Mouse (Mus musculus) embryonic facial prominence, embryonic 14.5 days (tissue): ENCODE results near the gene Cacna1c. TPM values are rescaled to one million over a fixed set of nuclear protein-coding genes. Genes with fewer than 3 reads are reported as not detected.

Experiments used
- ATAC-seq: fragments of 200-750 bp; cut with Nextera tagmentation; 2 replicates; pipeline ENCODE4 v1.8.0; 2017; ENCODE audit warnings: low read depth, moderate number of reproducible peaks, moderate TSS enrichment
- DNase-seq: peaks from one replicate; pipeline ENCODE4 v3.0.0-alpha.2; 2015; ENCODE audit warnings: low spot score
- H3K27ac ChIP-seq: fragments of 300-500 bp; sonication (generic); replicated peaks from 2 replicates; pipeline ENCODE4 v1.5.1; 2014; ENCODE audit warnings: low read depth, mild to moderate bottlenecking, low read length, moderate library complexity
- H3K27me3 ChIP-seq: fragments of 300-500 bp; sonication (generic); replicated peaks from 2 replicates; pipeline ENCODE4 v1.6.1; 2014; ENCODE audit warnings: low read length; ENCODE audit not compliant: control insufficient read depth, insufficient read depth
- H3K36me3 ChIP-seq: fragments of 300-500 bp; sonication (generic); 2 replicates; pipeline ENCODE4 v1.6.1; 2014; ENCODE audit warnings: low read length, mixed read lengths; ENCODE audit not compliant: control insufficient read depth, insufficient read depth
- H3K4me1 ChIP-seq: fragments of 300-500 bp; sonication (generic); 2 replicates; pipeline ENCODE4 v1.6.1; 2014; ENCODE audit warnings: antibody characterized with exemption, low read length; ENCODE audit not compliant: control insufficient read depth, insufficient read depth
- H3K4me2 ChIP-seq: fragments of 300-500 bp; sonication (generic); 2 replicates; pipeline ENCODE4 v1.6.1; 2014; ENCODE audit warnings: low read depth, mild to moderate bottlenecking, low read length, moderate library complexity, mixed read lengths
- H3K4me3 ChIP-seq: fragments of 300-500 bp; sonication (generic); 2 replicates; pipeline ENCODE4 v1.5.1; 2014; ENCODE audit warnings: low read depth, mild to moderate bottlenecking, low read length
- H3K9ac ChIP-seq: fragments of 300-500 bp; sonication (generic); 2 replicates; pipeline ENCODE4 v1.6.1; 2014; ENCODE audit warnings: low read depth, mild to moderate bottlenecking, low read length, moderate library complexity, mixed read lengths
- H3K9me3 ChIP-seq: fragments of 300-500 bp; sonication (generic); 2 replicates; pipeline ENCODE4 v1.6.1; 2016; ENCODE audit warnings: low read length; ENCODE audit not compliant: control insufficient read depth
- WGBS: fragments of 180-500 bp; shearing (Covaris S2); extraction: QIAGEN DNeasy Blood & Tissue Kit; methylation state at CpG from one replicate; pipeline ENCODE4 v1.1.7; 2014; 5-methylcytosine and 5-hydroxymethylcytosine counted together
- polyA plus RNA-seq: library from polyadenylated mRNA; unstranded; fragments of >200 nt; fragmentation: Nextera tagmentation; extraction: Ambion mirVana; gene quantifications from 2 replicates; pipeline ENCODE4 v1.2.1, GENCODE M21; 2014

Cacna1c gene
- polyA plus RNA-seq, 1 experiment from 2014 or later, result 4.8 TPM

- Histone ChIP-seq H3K4me1 (peaks cover 24% of the 10 kb centered on the region), H3K27me3 (no peaks in the 10 kb centered on the region), H3K9ac (no peak overlapping the region), H3K9me3 (no peaks in the 10 kb centered on the region), H3K27ac (peak overlapping the region; percentile 42; the same call in 1 of the 2 replicates), H3K4me2 (no peak overlapping the region), H3K36me3 (no peaks in the 10 kb centered on the region), H3K4me3 (no peak overlapping the region)
- DNase-seq (peak; percentile 62), ATAC-seq (peak; percentile 76)
- 25% methylated on average over 8 of the region's 8 CpGs for WGBS
Observed at GRCm38 (mm10) chr6:118827560-118827959, 368.7 kb downstream of the Cacna1c start.

- DNase-seq (peak; percentile 52), ATAC-seq (no peak)
- Histone ChIP-seq H3K4me3 (no peak overlapping the region), H3K9me3 (no peaks in the 10 kb centered on the region), H3K9ac (no peak overlapping the region), H3K4me2 (no peak overlapping the region), H3K27me3 (no peaks in the 10 kb centered on the region), H3K36me3 (no peaks in the 10 kb centered on the region), H3K27ac (no peak overlapping the region), H3K4me1 (peaks cover 24% of the 10 kb centered on the region)
- 66% methylated on average over 6 of the region's 6 CpGs for WGBS
Observed at GRCm38 (mm10) chr6:118825400-118825871, 370.8 kb downstream of the Cacna1c start.

- Histone ChIP-seq H3K4me1 (peaks cover 10% of the 10 kb centered on the region; the same call in 1 of the 2 replicates), H3K4me3 (no peak overlapping the region), H3K4me2 (no peak overlapping the region), H3K27me3 (no peaks in the 10 kb centered on the region), H3K27ac (no peak overlapping the region), H3K9me3 (no peaks in the 10 kb centered on the region), H3K36me3 (no peaks in the 10 kb centered on the region), H3K9ac (no peak overlapping the region)
- DNase-seq, result no peak
- 77% methylated on average over 5 of the region's 5 CpGs for WGBS
- no peak for ATAC-seq
Observed at GRCm38 (mm10) chr6:118821536-118821935, 374.7 kb downstream of the Cacna1c start.

- H3K27ac ChIP-seq, result no peak overlapping the region
- H3K4me3 ChIP-seq, result no peak overlapping the region
- no peak overlapping the region for H3K4me2 ChIP-seq
- H3K4me1 ChIP-seq, result no peaks in the 10 kb centered on the region
- WGBS, result 83% methylated on average over 7 of the region's 7 CpGs
- no peaks in the 10 kb centered on the region for H3K36me3 ChIP-seq
- H3K9ac ChIP-seq, result no peak overlapping the region
- no peaks in the 10 kb centered on the region for H3K27me3 ChIP-seq
- H3K9me3 ChIP-seq, result no peaks in the 10 kb centered on the region
- DNase-seq (no peak), ATAC-seq (no peak)
Observed at GRCm38 (mm10) chr6:118819657-118820056, 376.6 kb downstream of the Cacna1c start.

DNA sequence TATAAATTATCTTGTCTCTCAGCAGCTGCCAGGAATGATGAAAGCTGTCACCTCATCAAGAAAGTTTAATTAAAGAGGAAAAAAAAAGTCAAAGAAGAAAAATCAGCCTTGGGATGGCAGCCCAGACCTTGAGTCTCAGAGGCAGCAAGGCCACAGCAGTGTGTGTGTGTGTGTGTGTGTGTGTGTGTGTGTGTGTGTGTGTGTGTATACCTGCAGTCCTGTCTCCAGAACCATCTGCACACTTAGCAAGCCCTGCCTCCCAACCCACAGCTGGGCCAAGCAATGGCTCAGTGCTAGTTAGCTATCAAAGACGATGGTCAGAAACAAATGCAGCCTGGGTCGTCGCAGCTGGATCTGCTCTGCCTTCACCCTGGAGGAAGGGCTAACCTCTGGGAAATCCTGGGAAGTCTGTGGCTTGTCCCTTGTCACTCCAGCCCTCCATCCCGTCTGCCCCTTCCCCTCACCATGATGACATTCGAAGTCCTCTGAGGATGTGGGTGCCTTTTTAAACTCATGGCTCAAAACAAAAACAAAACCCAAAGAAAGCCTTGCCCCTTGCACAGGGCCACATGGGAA lies 378.2 kb downstream of the Cacna1c start:
- DNase-seq, result no peak

DNA sequence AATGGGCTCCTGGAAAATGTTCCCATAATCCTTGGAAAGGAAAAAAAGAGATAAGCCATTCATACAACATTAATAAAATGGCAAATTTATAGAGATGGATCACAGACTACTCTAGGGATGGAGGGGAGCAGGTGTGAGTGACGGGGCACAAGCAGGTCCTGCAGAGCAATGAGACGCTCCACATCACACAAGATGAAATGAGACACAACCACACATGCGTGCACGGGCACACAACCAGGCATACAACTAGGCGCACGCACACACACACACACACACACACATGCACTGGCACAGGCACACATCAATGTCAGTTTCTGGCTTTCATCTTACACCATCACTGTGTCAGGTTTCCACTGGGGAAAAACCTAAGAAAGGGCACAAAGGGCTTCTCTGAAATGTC lies 380.0 kb downstream of the Cacna1c start:
- no peaks in the 10 kb centered on the region for H3K9me3 ChIP-seq
- WGBS, result 89% methylated on average over 6 of the region's 6 CpGs
- no peak overlapping the region for H3K9ac ChIP-seq
- no peak overlapping the region for H3K4me2 ChIP-seq
- H3K36me3 ChIP-seq, result no peaks in the 10 kb centered on the region
- H3K27me3 ChIP-seq, result no peaks in the 10 kb centered on the region
- no peaks in the 10 kb centered on the region for H3K4me1 ChIP-seq
- no peak overlapping the region for H3K4me3 ChIP-seq
- H3K27ac ChIP-seq, result no peak overlapping the region
- no peak for ATAC-seq
- DNase-seq, result no peak

More for the DNA sequence above, 378.2 kb downstream of the Cacna1c start:
- H3K9ac ChIP-seq, result no peak overlapping the region
- 60% methylated on average over 5 of the region's 5 CpGs for WGBS
- no peaks in the 10 kb centered on the region for H3K4me1 ChIP-seq
- H3K27ac ChIP-seq, result no peak overlapping the region
- H3K36me3 ChIP-seq, result no peaks in the 10 kb centered on the region
- no peaks in the 10 kb centered on the region for H3K27me3 ChIP-seq
- ATAC-seq, result no peak
- no peaks in the 10 kb centered on the region for H3K9me3 ChIP-seq
- no peak overlapping the region for H3K4me3 ChIP-seq
- H3K4me2 ChIP-seq, result no peak overlapping the region

DNA sequence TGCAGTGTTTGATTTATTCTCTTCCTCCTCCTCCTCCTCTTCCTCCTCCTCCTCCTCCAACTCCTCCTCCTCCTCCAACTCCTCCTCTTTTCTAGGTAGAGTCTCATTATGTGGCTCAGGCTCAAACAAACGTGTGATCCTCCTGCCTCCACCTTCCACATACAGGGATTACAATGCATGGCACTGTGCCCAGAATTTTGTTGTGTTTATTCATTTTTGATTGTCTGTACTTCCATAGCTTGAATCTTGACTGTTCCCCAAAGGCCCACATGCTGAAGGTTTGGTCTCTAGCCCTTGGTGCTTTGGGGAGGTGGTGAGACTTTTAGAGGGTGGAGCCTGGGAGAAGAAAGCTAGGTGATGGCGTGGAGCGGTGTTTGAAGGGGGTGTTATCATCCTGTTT lies 383.7 kb downstream of the Cacna1c start:
- 64% methylated on average over 3 of the region's 3 CpGs for WGBS

GRCm38 (mm10) chr6:118812007-118812406 lies 384.2 kb downstream of the Cacna1c start:
- Histone ChIP-seq H3K4me3 (no peak overlapping the region), H3K9ac (no peak overlapping the region), H3K4me1 (no peaks in the 10 kb centered on the region), H3K9me3 (no peaks in the 10 kb centered on the region), H3K4me2 (no peak overlapping the region), H3K27me3 (no peaks in the 10 kb centered on the region), H3K36me3 (no peaks in the 10 kb centered on the region), H3K27ac (no peak overlapping the region)
- DNase-seq (peak; percentile 33), ATAC-seq (no peak)
- 79% methylated on average over 4 of the region's 4 CpGs for WGBS

More for the DNA sequence above, 383.7 kb downstream of the Cacna1c start:
- Histone ChIP-seq H3K27me3 (no peaks in the 10 kb centered on the region), H3K9me3 (no peaks in the 10 kb centered on the region), H3K9ac (no peak overlapping the region), H3K4me2 (no peak overlapping the region), H3K4me3 (no peak overlapping the region), H3K27ac (no peak overlapping the region), H3K36me3 (no peaks in the 10 kb centered on the region), H3K4me1 (no peaks in the 10 kb centered on the region)
- peak; percentile 32 for DNase-seq
- no peak for ATAC-seq

- H3K4me3 ChIP-seq, result no peak overlapping the region
- H3K36me3 ChIP-seq, result no peaks in the 10 kb centered on the region
- no peak overlapping the region for H3K27ac ChIP-seq
- no peaks in the 10 kb centered on the region for H3K9me3 ChIP-seq
- no peak overlapping the region for H3K4me2 ChIP-seq
- WGBS, result 27% methylated on average over 1 of the region's 1 CpGs
- no peaks in the 10 kb centered on the region for H3K4me1 ChIP-seq
- ATAC-seq (no peak), DNase-seq (no peak)
- H3K27me3 ChIP-seq, result no peaks in the 10 kb centered on the region
- H3K9ac ChIP-seq, result no peak overlapping the region
Observed at GRCm38 (mm10) chr6:118810834-118811233, 385.4 kb downstream of the Cacna1c start.
